ENCODE assay signal across 12 mouse cellular contexts in genomic region chr1:166524709-166525108, GRCm38 (mm10). TPM values are rescaled to one million over a fixed set of nuclear protein-coding genes. Genes with fewer than 3 reads are reported as not detected.
"Had no signal": no experiment of that assay in that cellular context is flagged by ENCODE, and none has a peak within 500 bp of the region (broad histone marks: within the 10 kb centered on the region; RNA-seq: fewer than 3 reads in every experiment).

No protein-coding gene starts in this region.

RNA-seq across cellular contexts. Expression of gene Gm4846, which starts 27.3 kb away (rescaled TPM):
- total RNA-seq: neutrophil, adult 5-6 weeks had no signal
- polyA plus RNA-seq: neural tube, embryonic 14.5 days; neural tube, embryonic 15.5 days; small intestine, adult 2 months; spleen, adult 2 months; stomach, embryonic 14.5 days; stomach, embryonic 15.5 days; stomach, embryonic 16.5 days; stomach, postnatal 0 days; thymus, adult 2 months; thymus, postnatal 0 days; urinary bladder, adult 2 months had no signal
